Mouse (Mus musculus) E14TG2a.4 (cell line): ENCODE results near the gene Slc9a5.

Experiments
- H3K27me3 ChIP-seq: 2 replicates; pipeline ENCODE4 v1.6.1; 2014; ENCODE audit warnings: low read length, control low read depth; ENCODE audit not compliant: insufficient read depth
- H3K36me3 ChIP-seq: 2 replicates; pipeline ENCODE4 v1.6.1; 2014; ENCODE audit warnings: low read length, control low read depth; ENCODE audit not compliant: insufficient read depth
- H3K4me1 ChIP-seq: replicated peaks from 2 replicates; pipeline ENCODE4 v1.6.1; 2014; ENCODE audit warnings: low read depth, low read length, control low read depth
- H3K4me3 ChIP-seq: replicated peaks from 2 replicates; pipeline ENCODE4 v1.5.1; 2014; ENCODE audit warnings: mild to moderate bottlenecking, low read length
- H3K9me3 ChIP-seq: 2 replicates; pipeline ENCODE4 v1.6.1; 2014; ENCODE audit warnings: low read length, control low read depth
- CTCF ChIP-seq: conservative IDR thresholded peaks from 2 replicates; pipeline ENCODE4 v1.5.1; 2014; ENCODE audit warnings: low read length
- NANOG ChIP-seq: IDR thresholded peaks from 2 replicates; pipeline ENCODE4 v1.6.1; 2014; ENCODE audit warnings: borderline replicate concordance, low read length, mixed read lengths
- POU5F1 ChIP-seq: IDR thresholded peaks from 2 replicates; pipeline ENCODE4 v1.6.1; 2014; ENCODE audit warnings: low read length, borderline replicate concordance

Slc9a5 gene

DNA sequence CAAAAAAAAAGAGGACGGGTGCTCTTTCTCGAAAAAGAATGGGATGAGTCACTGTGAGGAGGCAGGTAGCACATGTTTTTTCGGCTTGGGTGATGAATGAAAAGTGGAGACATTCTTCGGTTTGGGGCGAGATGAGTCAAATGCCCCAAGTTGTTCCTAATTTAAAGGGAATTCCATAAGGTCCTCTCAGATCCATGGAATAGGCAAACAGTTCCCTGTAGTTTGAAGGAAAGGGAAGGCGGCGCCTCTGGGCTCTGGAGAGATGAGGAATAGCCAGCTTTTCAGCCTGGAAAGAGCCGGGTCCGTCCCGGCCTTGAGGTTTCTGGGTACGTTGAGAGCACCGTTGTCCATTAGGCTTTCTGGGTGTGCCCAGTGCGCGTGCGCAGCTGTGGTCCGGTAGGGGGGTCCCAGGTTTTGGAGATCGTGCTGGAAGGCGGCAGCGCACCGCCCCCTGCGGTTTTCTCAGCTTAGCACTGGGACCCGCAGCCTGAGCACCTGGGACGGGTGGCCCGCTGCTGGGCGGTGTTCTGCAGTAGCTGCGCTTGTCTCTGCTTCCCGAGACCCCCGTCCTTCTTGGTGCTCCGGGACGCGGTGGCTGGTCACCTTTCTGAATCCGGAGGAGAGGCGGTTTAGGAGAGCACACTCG lies at the start of gene Slc9a5:
Slc9a5 (plus strand) TSS at position 394 of the 646 bp plus-strand sequence.
- Histone ChIP-seq H3K36me3 (0 out of 2 replicates have a peak, but pooled peaks cover under 1% of the 10 kb centered on the region), H3K4me1 (peaks cover 57% of the 10 kb centered on the region), H3K9me3 (no peaks in the 10 kb centered on the region), H3K4me3 (peak within 1 kb of the TSS; percentile 90), H3K27me3 (peaks cover 44% of the 10 kb centered on the region)
- TF ChIP-seq POU5F1 = no peak
- TF ChIP-seq NANOG = no peak
- TF ChIP-seq CTCF = no peak

DNA sequence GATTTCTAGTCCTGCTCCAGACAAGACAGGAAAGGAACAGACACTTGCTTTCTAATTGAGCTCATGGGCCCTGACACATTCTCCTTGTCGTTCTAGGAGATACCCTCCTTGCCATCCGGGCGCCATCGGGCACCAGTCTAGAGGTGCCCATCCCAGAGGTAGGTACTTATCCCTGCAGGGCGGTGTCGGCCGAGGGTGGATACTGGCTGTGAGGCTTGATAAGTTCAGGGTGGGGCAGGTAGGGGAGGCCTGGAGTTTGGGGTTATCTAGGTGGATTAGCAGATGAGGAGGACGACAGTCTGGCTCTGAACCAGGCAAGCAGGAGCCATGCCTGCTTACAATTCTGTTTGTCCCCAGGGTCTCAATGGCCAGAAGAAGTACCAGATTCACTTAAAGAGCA lies 48.7 kb upstream of the Slc9a5 start:
- H3K4me3 ChIP-seq = peak overlapping the region; percentile 35
- no peaks in the 10 kb centered on the region for H3K9me3 ChIP-seq
- no peaks in the 10 kb centered on the region for H3K27me3 ChIP-seq
- peaks cover 69% of the 10 kb centered on the region for H3K36me3 ChIP-seq
- TF ChIP-seq NANOG = no peak
- H3K4me1 ChIP-seq = peaks cover 90% of the 10 kb centered on the region

DNA sequence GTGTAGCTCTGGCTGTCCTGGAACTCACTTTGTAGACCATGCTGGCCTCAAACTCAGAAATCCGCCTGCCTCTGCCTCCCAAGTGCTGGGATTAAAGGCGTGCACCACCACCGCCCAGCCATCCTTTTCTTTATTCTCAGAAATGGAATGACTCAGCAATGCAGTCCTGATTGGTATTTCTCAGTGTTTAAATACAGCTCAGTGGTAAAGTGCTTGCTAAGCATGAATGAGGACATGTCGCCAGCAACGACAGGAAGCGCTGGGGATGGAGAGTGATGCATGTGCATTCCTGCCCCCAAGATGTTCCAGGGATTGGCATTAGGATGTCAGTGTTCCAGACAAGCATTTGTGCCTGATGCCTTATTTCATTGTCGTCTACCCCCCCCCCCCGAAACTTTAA lies 45.2 kb upstream of the Slc9a5 start:
- Histone ChIP-seq H3K9me3 (no peaks in the 10 kb centered on the region), H3K4me3 (no peak overlapping the region), H3K36me3 (peaks cover 90% of the 10 kb centered on the region), H3K27me3 (no peaks in the 10 kb centered on the region), H3K4me1 (peaks cover 82% of the 10 kb centered on the region)
- TF ChIP-seq POU5F1 = no peak
- no peak for TF ChIP-seq CTCF
- TF ChIP-seq NANOG = no peak

DNA sequence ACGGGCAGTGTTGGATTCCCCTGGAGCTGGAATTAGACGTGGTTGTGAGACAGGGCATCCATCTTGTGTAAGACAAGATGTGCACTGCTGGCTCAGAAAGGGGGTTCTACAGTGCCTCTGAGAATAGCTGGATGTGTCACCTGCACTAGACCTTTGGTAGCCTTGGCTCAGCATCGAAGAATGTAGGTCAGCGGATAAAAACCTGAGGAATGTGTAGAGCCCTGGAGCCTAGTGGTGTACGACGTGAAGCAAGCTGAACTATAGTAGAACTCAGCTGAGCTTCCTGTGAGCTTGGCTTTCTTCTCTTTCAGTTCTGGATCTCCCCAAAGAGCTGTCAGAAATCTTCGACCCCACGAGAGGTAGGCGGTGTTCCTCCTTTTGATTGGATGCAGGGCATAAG lies 44.8 kb upstream of the Slc9a5 start:
- no peak overlapping the region for H3K4me3 ChIP-seq
- H3K4me1 ChIP-seq = peaks cover 80% of the 10 kb centered on the region
- no peaks in the 10 kb centered on the region for H3K27me3 ChIP-seq
- H3K36me3 ChIP-seq = peaks cover 90% of the 10 kb centered on the region
- no peaks in the 10 kb centered on the region for H3K9me3 ChIP-seq
- no peak for TF ChIP-seq POU5F1

DNA sequence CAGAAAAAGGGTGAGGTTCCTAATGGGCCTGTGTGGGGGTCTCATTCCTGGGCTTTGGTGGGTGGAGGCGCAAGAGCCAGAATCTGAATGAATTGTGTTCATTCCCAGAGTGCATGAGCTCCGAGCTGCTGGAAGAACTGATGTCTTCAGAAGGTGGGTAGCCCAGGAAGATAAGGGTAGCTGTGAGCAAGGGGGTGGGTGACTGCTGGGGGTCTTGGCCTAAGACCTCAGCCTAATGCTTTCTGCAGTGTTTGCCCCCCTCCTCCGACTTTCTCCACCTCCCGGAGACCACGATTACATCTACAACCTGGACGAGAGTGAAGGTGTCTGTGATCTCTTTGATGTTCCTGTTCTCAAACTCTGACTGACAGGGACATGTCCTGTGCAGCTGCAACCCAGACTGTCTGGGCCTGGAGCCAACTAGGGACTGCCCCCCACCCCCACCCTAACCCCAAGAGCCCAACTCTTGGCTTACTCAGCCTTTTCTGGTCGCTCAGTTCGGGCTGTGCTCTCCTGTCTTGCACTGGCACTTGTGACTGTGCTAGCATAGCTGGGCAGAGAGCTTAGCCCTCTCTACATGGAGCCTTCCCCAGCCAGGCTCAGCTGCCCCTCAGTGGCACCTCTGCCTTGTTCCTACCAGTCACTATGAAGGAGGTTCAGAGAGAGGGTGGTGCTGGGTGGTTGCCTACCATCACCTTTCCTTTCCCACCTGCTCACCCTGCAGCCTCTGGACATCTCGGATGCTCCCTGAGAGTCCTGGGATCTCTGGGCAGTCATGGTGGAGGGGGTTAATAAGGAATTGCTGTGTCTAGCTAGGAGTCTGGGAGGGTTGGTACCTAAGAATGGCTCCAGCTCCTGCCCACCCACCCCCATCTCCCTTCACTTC lies 44.1 kb upstream of the Slc9a5 start:
- no peaks in the 10 kb centered on the region for H3K9me3 ChIP-seq
- TF ChIP-seq NANOG = no peak
- TF ChIP-seq POU5F1 = no peak
- no peak for TF ChIP-seq CTCF
- H3K36me3 ChIP-seq = peaks cover 89% of the 10 kb centered on the region
- H3K4me1 ChIP-seq = peaks cover 76% of the 10 kb centered on the region
- H3K4me3 ChIP-seq = peak overlapping the region; percentile 71; the same call in 1 of the 2 replicates
- H3K27me3 ChIP-seq = no peaks in the 10 kb centered on the region

DNA sequence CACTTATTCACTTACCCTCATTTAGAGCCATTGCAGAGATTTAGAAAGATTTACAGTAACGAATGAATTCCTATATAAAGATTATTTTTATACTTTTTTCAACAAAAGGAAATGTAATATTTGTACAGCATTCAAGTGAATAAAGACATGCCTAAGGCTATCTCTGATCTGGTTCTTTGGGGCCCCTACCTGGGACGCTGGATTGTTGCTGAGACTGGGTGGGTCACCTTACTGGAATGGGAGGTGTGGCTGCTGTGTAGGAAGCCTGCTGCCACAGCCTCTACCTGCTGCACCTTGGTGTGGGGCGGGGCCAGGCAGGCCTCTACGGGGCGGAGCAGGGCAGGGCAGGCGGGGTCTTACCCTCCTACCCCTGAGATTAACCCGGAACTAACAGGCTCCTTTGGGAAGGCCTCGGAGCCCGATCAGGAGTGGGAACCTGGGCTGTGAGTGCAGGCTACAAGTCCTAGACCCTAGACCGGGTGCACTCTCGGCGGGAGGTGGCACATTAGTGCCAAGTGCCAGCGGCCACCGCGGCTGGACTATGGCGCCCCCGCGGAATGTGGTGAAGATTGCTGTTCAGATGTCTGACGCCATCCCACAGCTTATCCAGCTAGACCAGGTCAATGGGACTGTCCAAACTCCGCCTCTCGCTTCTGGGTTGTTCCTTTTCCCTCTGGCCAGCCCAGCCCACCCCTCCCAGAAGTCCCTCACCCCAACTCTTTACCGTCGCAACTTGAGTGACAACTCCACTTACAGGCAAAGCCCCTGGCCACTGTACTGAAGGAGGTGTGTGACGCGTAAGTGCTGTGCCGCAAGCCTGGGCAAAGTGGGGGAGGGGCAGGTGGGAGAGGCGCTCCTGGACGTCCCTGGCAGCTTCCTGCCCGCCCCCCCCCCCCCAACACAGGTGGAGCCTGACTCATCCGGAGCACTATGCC lies 43.2 kb upstream of the Slc9a5 start, which contains the start of gene Elmo3:
Elmo3 (plus strand) TSS at position 391 of the 935 bp plus-strand sequence.
- H3K27me3 ChIP-seq = no peaks in the 10 kb centered on the region
- peaks cover 89% of the 10 kb centered on the region for H3K36me3 ChIP-seq
- H3K4me3 ChIP-seq = peak within 1 kb of the TSS; percentile 71
- peaks cover 67% of the 10 kb centered on the region for H3K4me1 ChIP-seq
- TF ChIP-seq POU5F1 (no peak), CTCF (no peak), NANOG (no peak)
- no peaks in the 10 kb centered on the region for H3K9me3 ChIP-seq

DNA sequence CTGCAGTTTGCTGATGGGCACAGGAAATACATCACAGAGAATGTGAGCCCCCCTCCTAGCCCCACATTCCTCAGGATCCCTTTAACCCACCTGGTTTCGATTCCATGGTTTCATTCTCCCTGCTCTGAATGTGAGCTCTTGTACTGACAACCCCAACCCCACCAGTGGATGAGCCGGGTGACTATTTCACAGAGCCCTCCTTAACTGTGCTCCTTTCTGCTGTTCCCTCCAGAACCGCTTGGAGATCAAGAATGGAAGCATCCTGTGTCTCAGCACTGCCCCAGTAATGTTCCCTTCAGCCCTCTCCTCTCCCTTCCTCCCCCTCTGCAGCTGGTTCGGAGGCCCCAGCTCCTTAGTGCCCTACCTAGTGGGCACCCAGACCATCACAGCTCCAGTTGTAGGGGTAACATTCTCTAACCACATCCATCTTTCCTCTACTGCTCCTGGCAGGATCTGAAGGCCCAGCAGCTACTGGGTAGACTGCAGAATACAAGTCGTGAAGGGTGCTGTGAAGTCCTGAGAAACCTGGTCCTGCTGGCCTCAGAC lies 42.4 kb upstream of the Slc9a5 start:
- Histone ChIP-seq H3K27me3 (no peaks in the 10 kb centered on the region), H3K9me3 (no peaks in the 10 kb centered on the region), H3K4me3 (peak overlapping the region; percentile 71; the same call in 1 of the 2 replicates), H3K36me3 (peaks cover 86% of the 10 kb centered on the region), H3K4me1 (peaks cover 59% of the 10 kb centered on the region)
- no peak for TF ChIP-seq POU5F1
- TF ChIP-seq NANOG = no peak
- TF ChIP-seq CTCF = no peak

DNA sequence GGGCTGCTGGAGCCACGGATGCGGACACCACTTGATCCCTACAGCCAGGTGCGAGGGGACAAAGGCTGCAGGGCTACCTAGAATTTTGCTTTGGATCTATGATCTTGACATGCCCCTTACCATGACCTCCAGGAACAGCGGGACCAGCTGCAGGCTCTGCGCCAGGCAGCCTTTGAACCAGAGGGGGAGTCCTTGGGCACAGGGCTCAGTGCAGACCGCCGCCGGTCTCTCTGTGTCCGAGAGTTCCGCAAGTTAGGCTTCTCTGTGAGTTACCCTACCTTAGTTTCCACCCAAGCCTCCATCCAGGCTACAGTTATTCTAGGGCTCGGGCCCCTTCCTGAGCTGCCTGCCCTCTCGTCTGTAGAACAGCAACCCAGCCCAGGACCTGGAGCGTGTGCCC lies 41.0 kb upstream of the Slc9a5 start:
- Histone ChIP-seq H3K36me3 (peaks cover 86% of the 10 kb centered on the region), H3K27me3 (no peaks in the 10 kb centered on the region), H3K4me1 (peaks cover 48% of the 10 kb centered on the region), H3K9me3 (no peaks in the 10 kb centered on the region), H3K4me3 (no peak overlapping the region)
- TF ChIP-seq POU5F1 (no peak), NANOG (no peak), CTCF (no peak)
